Mouse (Mus musculus) brain, adult 2 months (tissue): ENCODE data around the gene Rras2.
A peak's percentile ranks its signal among the peaks of the same experiment; 100 is the strongest.

Experiments
- DNase-seq: peaks from one replicate; pipeline ENCODE4 v3.0.0; 2011; ENCODE audit warnings: low read depth, low spot score

Gene Rras2

DNA sequence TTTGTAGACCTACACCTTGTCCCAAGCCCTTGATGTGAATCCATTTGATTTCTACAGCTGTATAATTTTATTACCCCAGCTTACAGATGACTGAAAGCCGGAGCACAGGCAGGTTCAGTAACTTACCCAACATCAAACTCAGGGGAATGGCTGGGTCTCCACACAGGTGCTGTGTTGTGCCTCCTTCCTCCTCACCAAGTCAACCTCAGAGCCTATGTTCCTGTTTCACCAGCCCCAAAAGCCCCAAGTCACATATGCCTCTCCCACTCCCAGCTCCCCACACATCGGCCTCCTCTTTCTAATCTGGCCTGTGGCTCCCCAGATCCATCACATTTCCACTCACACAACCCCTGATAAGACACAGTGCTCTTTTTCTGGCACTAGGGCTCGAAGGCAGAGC, 2.6 kb downstream of the Rras2 start:
- DNase-seq = no peak

DNA sequence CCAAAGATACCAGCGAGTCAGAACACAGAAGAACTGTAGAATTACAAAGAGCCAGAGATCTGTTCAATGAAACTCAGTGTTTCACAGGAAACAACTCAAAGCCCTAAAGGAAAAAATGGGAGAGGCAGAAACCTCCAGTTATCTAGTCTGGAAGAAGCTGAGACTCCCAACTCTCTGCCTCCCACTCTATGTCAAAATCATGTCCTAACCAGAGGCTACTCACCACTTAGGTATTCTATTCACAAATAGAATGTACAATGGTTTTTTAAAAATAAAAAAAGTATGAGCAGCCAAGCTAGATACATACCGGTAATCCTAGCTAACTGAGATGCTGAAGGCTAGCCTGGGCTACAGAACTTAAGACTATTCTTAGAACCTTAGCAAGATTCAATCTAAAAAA, 3.3 kb downstream of the Rras2 start:
- no peak for DNase-seq

DNA sequence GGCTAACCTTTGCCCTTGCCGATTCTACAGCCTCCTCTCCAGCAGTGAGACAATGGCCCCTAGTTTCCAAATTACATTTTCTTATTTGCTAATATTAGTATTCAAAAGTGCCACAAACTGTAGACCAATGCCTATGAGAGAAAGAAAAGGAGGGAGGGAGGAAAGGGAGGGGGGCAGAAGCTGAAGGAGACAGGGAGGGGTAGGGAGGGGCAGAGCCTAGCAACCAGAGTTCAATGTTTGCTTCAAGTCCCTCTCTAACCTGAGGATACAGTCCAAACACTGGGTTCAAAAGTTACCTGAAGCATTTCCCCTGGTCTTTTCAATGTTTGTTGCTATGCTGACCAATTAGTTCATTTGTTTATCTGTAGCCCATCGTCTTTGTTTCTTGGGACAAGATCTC, 7.1 kb downstream of the Rras2 start:
- DNase-seq = no peak

DNA sequence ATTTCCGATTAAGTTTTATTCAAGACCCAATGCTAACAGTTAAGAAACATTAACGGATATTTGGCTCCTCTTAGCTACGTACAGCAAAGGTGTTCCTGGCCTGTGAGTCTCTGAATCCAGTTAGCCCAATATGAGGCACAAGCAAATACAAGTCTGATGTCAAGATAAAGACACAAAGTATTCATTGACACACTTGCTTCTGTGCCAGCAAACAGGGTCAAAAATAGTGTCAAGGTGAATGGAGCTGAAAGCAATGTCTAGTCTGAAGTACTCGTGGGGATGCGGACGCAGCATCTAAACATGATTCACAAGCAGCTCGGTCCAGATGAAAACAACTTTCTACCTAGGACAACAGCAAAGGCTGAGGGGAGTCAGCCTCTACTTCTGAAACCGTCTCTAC, 11.7 kb downstream of the Rras2 start:
- no peak for DNase-seq

DNA sequence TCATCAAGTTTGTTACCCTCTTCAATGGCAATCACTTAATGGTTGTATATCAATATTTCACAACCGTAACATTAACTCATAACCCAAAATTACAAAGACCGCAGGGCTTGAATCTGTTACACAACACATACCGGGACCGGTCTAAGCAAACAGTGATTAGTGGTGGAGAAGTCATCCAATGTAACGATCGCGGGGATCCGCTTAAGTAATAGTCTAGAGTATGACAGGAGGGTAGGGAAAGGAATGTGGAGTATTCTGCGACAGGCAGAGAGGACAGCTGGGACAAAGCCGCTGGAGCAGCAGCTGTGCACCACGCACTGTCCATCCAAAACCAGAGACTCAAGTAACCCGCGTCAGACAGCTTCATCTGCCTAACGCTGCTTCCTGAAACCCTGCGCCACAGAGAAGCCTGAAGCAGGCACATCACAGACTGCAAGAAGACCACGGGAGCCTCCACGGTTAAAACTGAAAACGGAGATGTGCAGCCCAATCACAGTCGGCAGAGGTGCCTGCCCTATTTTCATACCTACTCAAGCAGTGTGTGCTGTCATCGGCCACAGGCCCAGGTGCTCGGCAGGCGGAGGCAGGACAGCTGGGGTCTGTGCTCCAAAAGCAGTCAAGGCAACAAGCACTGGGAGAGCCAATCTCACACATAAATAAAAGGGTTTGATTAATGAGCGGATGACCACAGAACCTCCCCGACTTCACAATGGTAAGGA, 13.8 kb downstream of the Rras2 start:
- DNase-seq = no peak

DNA sequence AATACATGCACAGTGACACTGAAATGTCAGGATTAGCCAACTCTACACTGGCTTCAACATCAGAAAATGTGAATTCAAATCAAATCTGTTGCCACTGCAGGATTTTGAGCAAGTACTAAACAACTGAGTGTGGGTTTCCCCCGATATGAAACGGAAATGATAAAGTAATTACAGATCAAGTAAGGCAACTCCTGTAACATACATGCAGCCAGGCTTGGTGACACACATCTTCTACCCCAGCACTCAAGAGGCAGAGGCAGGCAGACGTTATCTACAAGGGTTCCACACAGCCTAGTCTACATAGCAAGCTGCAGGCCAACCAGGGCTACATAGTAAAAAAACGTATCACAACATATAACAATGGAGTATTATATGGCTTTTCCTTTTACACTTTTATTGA, 14.4 kb downstream of the Rras2 start:
- DNase-seq = no peak

DNA sequence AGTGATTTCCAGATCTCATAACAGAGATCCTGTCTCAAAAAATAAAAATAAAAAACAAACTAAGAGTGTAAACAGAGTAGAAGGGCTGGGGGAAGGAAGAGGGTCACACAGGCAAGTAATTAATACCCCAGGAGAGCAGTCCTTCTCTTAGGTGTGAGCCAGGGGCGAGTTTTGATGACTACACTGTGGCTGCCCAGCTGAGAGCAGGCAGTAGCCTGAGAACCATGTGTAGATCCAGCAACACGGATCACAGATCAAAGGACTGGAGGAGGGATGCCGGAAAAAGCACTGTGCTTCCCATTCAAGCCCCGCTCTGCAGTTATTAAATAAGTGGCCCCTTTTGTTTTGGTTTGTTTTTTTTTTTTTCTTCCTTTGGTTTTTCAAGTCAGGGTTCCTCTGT, 15.0 kb downstream of the Rras2 start:
- DNase-seq = no peak

DNA sequence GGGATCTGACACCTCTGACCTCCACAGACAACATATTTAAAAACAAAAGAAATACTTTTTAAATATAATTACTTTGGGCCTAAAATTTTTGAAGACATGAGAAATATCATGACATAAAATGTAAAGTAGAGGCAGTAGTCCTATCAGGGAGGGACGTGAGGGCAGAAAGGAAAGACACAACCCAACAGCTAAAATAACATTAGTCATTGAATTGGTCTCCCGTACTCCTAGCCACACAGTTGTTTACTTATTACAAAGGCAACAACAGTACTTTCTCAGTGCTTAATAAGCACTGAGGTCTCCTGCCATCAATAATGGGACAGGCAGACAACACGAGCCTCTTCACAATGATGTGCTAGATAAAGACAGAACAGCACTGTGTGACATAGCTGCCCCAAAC, 16.2 kb downstream of the Rras2 start:
- DNase-seq = no peak

DNA sequence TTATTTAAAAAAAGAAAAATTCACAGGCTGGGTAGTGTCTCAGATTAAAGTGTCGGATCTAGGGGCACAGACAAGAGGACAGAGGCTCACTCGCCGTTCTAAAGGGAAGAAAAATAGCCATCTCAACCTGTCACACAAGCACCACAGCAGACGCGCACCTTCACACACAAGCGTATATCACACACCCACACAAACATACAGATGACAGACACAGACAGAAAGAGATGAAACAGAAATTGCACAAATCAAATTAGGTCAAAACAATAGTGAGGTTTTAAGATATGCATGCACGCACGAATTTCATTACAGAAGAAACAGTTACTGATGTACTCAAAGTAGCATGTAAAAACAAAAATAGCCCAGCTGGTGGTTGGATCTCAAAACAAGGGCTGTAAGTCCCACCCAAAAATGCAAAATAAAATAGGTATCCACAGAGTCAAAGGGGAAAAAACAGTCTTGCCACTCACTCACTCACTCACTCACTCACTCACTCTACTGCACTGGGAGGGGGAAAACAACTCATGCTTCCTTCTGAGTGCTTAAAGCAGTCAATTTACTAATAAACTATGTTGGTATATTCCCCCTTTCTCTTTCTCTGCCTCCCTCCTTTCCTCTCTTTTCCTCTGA, 23.9 kb downstream of the Rras2 start:
- no peak for DNase-seq

DNA sequence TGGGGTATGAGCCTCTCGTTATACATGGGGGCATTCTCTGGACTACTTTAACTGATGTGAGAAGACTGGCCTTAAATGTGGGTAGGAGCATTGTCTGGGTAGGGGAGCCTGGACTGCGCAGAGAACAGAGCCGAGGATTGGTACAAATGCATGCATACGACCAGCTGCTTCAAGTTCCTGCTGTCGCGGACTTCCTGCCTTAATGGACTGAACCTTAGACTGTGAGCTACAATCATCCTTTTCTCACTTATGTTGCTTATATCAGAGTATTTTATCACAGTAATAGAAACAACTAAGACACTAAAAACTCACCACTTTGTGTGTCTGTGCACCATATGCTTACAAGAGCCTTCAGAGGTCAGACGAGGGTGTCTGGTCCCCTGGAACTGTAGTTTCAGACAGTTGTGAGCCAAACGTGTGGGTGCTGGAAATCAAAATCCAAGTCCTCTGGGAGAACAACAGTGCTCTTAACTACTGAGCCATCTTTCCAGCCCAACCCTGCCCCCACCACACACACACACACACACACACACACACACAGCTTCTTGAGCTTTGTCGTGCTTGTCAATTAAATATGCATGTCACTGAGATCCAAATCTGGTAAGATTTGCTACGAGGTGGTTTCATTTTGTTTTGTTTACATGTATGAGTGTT, 26.6 kb downstream of the Rras2 start:
- no peak for DNase-seq

DNA sequence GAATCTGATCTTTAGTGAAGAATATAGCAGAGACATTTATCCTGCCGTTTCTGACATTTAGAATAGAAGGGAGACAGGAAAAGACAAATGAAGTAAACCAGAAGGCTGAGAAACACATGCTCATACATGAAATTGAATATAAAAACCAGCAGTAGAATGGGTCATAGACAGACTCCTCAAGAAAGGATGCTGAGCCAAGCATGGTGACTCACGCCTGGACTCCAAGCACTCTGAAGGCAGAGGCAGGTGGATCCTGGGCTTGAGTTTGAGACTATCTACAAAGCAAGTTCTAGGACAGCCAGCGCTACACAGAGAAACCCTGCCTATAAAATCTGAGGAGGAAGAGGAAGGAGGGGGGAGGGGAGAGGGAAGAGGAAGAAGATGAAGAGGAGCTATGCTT, 27.4 kb downstream of the Rras2 start:
- peak; percentile 53 for DNase-seq

DNA sequence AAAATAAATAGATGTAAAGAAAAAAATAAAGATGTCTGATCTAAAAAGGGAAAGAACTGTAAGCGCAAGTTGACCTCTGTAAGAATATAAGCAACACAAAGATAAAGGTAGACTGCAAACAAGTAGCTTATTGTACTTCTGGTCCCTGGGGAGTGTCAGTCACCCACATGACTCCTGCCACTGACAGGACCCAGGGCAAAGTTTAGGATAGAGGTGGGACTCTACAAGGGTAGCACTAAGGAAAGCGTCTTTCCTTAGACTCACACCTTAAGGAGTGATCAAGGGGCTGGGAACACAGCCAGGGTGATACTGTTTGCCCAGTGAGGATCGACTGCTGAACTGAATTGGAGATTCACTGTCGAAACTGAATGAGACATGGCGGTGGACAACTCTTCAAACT, 28.7 kb downstream of the Rras2 start:
- DNase-seq = no peak

DNA sequence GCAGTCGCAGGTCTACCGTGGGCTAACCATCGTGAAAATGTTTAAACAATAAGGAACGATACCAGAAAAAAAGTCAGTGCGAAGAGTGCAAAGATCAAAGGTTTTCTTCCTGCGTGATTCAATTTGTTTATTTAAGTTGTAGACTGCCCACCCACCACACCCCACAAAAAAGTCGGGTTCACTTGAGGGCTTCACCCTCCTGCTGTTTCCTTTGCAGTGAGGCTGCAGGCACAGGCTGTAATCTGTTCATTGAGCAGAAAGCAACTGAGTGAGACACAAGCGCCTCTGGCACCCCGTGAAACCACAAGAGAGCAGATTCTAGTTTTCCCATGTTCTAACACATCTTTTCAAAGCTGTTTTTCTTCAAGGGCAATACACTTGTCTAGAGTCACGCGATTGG, 29.6 kb downstream of the Rras2 start:
- peak; percentile 38 for DNase-seq

DNA sequence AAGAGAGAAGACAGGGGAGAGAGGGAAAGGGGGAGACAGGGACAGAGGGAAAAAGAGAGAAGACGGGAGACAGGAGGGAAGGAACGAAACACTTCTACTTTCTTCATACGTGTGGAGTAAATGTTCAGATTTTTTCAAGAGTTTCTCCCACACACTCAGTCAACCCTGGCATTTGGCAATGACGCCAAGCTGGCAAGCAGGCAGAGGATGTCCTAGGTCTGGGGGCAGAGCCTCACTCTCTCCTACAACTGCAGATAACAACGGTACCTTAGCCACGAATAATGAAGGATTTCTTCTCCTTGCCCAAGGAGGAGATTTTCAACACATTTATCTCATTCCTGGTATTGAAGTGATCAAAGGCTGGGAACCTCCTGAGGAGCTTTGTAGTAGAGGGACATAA, 30.2 kb downstream of the Rras2 start:
- DNase-seq = peak; percentile 79

DNA sequence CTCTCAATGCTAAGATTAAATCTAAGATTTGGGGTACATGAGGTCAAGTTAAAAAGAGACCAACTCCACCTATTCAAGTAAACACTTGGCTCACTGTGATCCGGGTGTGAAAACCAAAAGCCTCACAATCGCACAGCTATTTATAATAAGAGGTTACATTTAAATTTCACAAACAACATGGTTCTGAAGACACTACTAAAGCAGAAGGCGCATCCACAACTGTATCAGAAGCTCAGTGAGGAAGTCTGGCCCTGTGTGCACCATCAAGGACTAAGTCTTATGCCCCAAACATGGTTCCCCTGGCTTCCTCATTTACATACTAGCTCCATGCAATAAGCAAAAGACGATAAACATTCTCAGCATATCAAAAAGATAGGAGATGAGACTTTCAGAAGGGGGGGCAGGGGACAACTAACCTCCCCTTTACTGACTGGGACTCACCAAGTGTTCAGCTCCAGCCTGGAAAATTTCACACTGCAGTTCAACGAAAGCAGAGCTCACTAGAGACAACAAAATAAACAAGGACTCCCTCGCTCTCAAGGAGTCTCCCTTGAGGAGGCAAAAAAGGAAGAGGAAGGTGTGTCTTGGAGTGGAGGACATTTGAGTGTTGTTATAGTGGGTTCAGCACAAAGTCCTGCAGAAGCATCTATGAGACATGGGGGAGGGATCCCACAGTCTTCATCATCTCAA, 31.4 kb downstream of the Rras2 start:
- DNase-seq = no peak

DNA sequence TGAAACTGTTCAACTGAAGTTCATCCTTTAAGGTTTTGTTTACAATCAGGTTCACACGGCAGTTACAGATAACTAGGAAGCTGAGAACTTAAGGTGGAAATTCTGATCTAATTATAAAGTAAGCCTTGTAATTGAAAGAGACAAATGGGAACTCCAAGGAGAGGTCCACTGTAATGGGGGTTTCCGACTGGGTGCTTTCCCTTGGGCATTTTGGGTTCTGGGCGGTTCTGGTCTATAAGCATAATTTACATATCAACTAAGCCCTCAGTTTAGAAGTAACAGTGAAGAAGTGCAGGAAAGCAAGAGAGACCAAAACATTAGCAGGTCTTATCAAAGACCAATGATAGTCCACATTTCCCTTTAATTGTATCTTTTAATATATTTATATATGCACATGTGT, 33.8 kb downstream of the Rras2 start:
- DNase-seq = no peak

DNA sequence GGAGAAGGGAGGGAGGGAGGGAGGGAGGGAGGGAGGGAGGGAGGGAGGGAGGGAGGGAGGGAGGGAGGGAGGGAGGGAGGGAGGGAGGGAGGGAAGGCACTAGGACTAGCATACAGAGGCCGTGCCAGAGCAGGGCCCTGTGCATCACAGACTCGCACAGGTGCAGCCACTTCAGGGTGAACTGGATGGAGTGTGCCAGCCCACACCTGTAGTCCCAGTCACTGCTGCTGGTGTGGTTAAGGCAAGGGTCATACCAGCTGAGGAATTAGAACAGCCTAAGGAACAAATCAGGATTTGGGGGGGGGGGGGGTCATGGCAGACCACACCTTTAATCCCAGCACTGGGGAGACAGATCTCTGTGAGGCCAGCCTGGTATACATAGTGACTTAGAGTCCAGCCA, 34.5 kb downstream of the Rras2 start:
- DNase-seq = no peak

DNA sequence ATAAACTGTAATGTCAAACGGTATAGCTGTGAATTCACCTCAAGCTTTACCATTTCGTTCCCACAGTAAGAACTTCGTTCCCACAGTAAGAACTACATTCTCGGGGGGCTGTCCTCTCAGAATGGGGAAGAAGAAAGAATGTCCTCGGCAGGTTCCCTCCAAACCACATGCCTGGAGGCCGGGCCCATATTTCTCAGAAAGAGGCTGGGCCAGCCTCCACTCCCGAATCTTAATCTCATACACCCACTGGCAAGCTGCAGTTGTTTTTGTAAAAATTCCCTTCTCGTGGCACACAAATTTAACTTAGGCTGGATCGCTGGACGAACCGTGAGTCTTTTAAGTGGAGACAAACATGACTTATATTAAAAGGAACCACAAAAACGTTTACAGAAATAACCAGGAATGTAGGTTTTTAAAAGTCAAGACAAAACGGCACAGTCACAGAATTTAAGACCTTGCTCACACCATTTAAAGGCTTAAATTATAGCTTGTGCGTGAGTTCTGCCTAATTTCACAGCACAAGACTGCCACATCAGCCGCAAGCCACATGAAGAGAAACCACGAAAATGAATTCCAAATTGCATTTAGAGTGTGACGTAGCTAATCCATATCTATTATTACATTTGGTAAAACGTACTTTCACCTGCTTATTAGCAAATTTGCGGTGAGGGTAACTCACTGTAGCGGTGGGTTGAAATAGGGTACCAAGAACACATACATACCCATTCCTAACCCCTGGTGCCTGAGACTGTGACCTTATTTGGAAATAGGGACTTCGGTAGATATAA, 35.8 kb downstream of the Rras2 start:
- DNase-seq = peak; percentile 61

DNA sequence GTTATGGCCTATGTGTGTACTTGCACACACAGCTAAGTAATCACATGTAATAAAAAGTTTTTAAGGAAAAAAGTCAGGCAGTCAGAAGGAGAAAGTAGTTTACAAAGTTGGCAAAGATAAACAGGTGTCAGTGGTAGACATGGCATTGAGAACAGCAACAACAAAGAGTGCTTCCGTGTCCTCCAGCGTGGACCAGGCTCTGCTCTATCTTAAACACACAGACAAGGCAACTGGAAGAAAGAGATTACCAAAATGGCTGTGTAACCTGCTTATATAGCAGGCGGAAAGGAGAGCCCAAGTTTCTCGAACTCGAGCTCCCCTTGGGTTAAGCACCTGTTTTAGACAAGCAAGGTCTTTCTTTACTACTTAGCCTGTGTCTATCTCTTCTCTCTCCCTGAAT, 37.3 kb downstream of the Rras2 start:
- DNase-seq = no peak

DNA sequence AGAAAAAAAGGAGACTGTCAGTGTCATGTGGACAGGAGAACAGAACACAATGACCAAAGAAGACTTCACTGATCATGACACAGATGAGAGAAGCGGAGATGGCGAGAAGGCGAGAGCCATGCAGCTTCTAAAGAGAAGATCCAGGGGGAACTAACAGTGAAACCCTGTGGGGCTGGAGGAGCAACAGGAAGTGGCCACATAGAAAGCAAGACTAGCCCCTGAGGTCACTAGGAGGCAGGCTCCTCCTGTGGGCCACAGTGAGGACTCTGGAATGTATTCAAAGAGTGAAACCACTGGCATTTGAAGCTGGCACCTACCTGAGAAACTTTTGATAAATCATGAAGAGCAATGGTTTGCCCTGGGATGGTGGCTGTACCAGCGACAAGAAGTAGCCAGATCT, 38.2 kb downstream of the Rras2 start:
- no peak for DNase-seq

DNA sequence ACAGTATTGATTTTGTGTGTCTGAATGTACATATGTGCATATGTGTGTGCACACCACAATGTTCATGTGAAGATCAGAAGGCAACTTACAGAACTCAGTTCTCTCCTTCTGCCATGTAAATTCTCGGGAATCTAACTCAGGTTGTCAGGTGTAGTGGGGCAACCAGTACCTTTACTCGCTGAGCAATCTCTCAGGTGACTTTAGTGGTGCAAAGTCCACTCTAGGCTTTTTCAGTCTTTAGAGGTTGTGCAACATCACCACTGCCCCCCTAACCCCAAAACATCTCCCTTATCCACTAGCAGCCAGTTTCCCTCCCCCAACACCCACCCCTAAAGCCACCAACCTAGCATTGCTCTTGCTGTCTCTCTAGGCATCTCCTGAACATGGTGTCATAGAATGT, 43.0 kb downstream of the Rras2 start:
- no peak for DNase-seq

DNA sequence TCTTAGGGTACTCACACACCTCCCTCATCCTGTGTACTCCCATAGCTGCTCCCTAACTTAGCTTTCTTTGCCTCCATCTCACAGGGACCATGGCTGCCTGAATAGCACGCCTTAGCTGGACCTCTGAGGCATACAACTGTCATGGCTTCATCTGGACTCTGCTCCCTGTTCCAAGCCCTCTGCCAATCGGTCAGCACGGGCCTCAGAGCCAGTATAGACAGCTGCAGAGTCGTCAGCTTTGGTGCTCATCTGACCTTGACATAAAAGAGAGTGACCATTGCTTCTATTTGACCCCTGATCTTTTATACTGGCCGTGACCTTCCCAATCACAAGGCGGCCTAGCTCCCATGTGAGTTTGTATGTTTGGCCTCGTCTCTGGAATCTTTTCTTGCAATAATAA, 43.4 kb downstream of the Rras2 start:
- no peak for DNase-seq
